Mouse (Mus musculus) spleen, postnatal 36 days (tissue): ENCODE measurements at regions not wholly inside any gene's neighbourhood (a gene's known extent, or its start where the extent isn't known, plus 50 kb on each side); places are given as distances from the start of the nearest gene placed in this dataset.

Experiments used
- DNase-seq, 2 experiments: peaks; one replicate each; pipeline ENCODE4 v3.0.0; 2022; ENCODE audit warnings: low spot score in 2 of 2, mixed read lengths in 1 of 2

GRCm38 (mm10) chr12:17481687-17482086 is 62.9 kb upstream of the Odc1 start:
- DNase-seq = no peak

- DNase-seq = no peak
Measured at GRCm38 (mm10) chr12:17482196-17482595, 62.4 kb upstream of the Odc1 start.

GRCm38 (mm10) chr12:17484448-17484847 is 60.1 kb upstream of the Odc1 start:
- peak in 1 of 2 experiments; percentile 1 for DNase-seq

GRCm38 (mm10) chr12:17486062-17486770 is 58.4 kb upstream of the Odc1 start:
- DNase-seq = no peak

GRCm38 (mm10) chr12:17487336-17487735 is 57.3 kb upstream of the Odc1 start:
- no peak for DNase-seq

- DNase-seq = no peak
Measured at GRCm38 (mm10) chr12:17488203-17488602, 56.4 kb upstream of the Odc1 start.

- DNase-seq = no peak
Measured at GRCm38 (mm10) chr12:17489971-17490370, 54.6 kb upstream of the Odc1 start.

GRCm38 (mm10) chr12:17492574-17492973 is 52.0 kb upstream of the Odc1 start:
- DNase-seq = no peak

GRCm38 (mm10) chr12:17493053-17493452 is 51.5 kb upstream of the Odc1 start:
- no peak for DNase-seq

GRCm38 (mm10) chr12:17493810-17494209 is 50.8 kb upstream of the Odc1 start:
- DNase-seq = no peak
